Mouse (Mus musculus) testis, adult 2 months (tissue): ENCODE measurements around the gene Ncoa1. TPM values are rescaled to one million over a fixed set of nuclear protein-coding genes. Genes with fewer than 3 reads are reported as not detected.

Source experiments
- H3K27ac ChIP-seq: fragments of 200-500 bp; 2 replicates; pipeline ENCODE4 v1.5.1; 2012; ENCODE audit warnings: low read depth, low read length; ENCODE audit not compliant: control insufficient read depth, insufficient read depth
- H3K27me3 ChIP-seq: fragments of 200-500 bp; 2 replicates; pipeline ENCODE4 v1.6.1; 2012; ENCODE audit warnings: mild to moderate bottlenecking, low read length, moderate library complexity; ENCODE audit not compliant: control insufficient read depth, insufficient read depth
- H3K36me3 ChIP-seq: fragments of 200-500 bp; 2 replicates; pipeline ENCODE4 v1.6.1; 2012; ENCODE audit warnings: mild to moderate bottlenecking, low read length; ENCODE audit not compliant: control insufficient read depth, insufficient read depth
- H3K4me1 ChIP-seq: fragments of 200-500 bp; 2 replicates; pipeline ENCODE4 v1.6.1; 2012; ENCODE audit warnings: low read length; ENCODE audit not compliant: control insufficient read depth, insufficient read depth
- H3K4me3 ChIP-seq: fragments of 200-500 bp; 2 replicates; pipeline ENCODE4 v1.5.1; 2012; ENCODE audit warnings: low read depth, mild to moderate bottlenecking, low read length, moderate library complexity, mixed read lengths; ENCODE audit not compliant: control insufficient read depth
- CTCF ChIP-seq: fragments of 200-500 bp; IDR thresholded peaks from 2 replicates; pipeline ENCODE4 v1.5.1; 2012; ENCODE audit warnings: low read depth, mild to moderate bottlenecking, inconsistent platforms, low read length, moderate library complexity; ENCODE audit not compliant: control insufficient read depth, insufficient read depth, insufficient replicate concordance
- POLR2A ChIP-seq: fragments of 200-500 bp; IDR thresholded peaks from 2 replicates; pipeline ENCODE4 v1.6.1; 2012; ENCODE audit warnings: low read depth, mild to moderate bottlenecking, inconsistent platforms, low read length, moderate library complexity; ENCODE audit not compliant: control insufficient read depth
- polyA plus RNA-seq: library from polyadenylated mRNA; depleted of rRNA; stranded (reverse); fragments of >200 nt; gene quantifications from 2 replicates; pipeline ENCODE4 v1.2.3, GENCODE M21; 2012

Ncoa1 gene
- polyA plus RNA-seq, 1 experiment, result 15.3 TPM

DNA sequence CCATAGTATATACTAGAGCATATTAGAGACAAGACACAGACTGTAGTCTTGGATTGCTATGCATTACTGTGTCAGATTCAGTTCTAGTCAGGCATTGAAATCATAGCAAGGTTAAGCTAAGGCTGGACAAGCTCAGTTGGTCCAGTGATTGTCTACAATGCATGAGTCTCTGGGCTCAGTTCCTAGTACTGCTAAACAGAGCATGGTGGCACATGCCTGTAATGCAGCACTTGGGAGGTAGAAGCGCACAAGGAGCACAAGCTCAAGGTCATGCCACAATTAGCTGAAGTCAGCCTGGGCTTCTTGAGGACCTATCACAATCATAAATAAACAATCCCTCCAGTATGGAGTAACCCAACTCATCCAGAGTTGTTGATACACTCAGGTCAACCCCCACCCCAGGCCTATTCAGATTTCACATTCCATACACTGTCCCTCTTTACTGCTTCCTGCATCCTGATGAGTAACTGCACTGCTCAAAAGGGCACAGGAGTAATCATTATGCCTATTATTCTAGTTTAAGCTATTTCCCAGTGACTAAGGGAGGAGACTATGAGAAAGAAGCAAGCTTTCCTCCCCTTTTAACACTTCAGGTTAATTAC, 170.2 kb downstream of the Ncoa1 start:
- Histone ChIP-seq H3K4me3 (no peak overlapping the region), H3K4me1 (no peaks in the 10 kb centered on the region), H3K27ac (no peak overlapping the region), H3K36me3 (no peaks in the 10 kb centered on the region), H3K27me3 (no peaks in the 10 kb centered on the region)
- no peak for TF ChIP-seq POLR2A

DNA sequence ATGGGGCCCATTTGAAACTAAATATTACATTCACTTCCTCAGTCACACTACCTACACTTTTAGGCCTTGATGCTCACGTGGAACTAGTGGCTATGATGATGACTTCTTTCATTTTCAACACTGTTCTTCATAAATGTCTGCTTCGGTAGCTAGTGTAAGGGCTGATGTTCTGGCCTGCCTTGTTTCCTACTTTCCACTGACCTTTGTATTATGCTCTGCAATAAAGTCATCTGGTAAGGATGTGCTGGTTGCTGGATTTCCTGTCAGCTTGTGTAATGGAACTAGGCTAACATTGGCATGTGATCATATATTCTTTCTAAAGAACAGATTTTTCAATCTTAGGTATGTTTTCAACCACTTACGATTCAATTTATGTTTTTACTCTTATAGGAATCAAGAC, 177.7 kb downstream of the Ncoa1 start:
- no peak overlapping the region for H3K27ac ChIP-seq
- no peak for TF ChIP-seq CTCF
- no peak for TF ChIP-seq POLR2A
- no peak overlapping the region for H3K4me3 ChIP-seq
- H3K36me3 ChIP-seq, result no peaks in the 10 kb centered on the region; the same call in 1 of the 2 replicates
- H3K27me3 ChIP-seq, result no peaks in the 10 kb centered on the region
- no peaks in the 10 kb centered on the region for H3K4me1 ChIP-seq

DNA sequence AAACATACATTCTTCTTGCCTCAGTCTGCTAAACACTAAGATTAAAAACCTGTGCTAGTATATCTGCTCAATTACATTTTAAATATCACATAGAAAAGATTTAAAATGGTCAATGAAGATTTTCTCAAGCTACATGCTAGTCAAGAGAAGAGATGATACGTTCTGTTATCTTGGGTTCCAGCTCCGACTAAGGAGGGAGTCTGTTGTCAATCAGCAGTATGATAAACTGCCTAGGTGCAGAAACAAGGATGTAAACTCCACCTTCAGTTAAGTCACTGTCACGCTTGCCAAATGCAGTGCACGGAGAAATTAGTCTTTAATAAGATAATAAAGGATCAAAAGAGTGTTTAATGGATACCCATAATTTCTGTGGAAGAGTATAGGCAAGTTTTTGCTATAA, 178.4 kb downstream of the Ncoa1 start:
- no peak overlapping the region for H3K4me3 ChIP-seq
- H3K36me3 ChIP-seq, result no peaks in the 10 kb centered on the region; the same call in 1 of the 2 replicates
- H3K27ac ChIP-seq, result no peak overlapping the region
- H3K27me3 ChIP-seq, result no peaks in the 10 kb centered on the region
- no peaks in the 10 kb centered on the region for H3K4me1 ChIP-seq
- no peak for TF ChIP-seq POLR2A
- TF ChIP-seq CTCF, result no peak

DNA sequence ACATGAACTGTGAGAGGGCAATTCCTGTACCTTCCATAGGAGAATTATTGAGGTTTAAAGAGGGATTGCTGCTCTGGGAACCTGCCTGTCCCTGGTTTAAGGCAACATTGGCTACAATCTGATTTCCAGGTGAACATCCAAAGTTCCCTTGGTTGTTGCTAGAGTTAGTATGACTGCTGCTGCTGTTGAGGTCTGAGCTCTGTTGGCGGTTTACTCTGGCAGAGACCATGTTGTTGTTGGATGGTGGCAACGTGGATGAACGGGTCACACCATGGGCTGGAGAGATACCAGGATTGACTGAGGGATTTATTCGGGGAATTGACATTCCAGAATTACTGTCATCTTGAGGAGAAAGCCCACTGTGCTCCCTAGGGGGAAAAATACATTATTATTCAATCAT, 181.1 kb downstream of the Ncoa1 start:
- no peaks in the 10 kb centered on the region for H3K27me3 ChIP-seq
- no peak overlapping the region for H3K27ac ChIP-seq
- TF ChIP-seq CTCF, result no peak
- no peak for TF ChIP-seq POLR2A
- H3K36me3 ChIP-seq, result no peaks in the 10 kb centered on the region; the same call in 1 of the 2 replicates
- no peak overlapping the region for H3K4me3 ChIP-seq
- no peaks in the 10 kb centered on the region for H3K4me1 ChIP-seq

DNA sequence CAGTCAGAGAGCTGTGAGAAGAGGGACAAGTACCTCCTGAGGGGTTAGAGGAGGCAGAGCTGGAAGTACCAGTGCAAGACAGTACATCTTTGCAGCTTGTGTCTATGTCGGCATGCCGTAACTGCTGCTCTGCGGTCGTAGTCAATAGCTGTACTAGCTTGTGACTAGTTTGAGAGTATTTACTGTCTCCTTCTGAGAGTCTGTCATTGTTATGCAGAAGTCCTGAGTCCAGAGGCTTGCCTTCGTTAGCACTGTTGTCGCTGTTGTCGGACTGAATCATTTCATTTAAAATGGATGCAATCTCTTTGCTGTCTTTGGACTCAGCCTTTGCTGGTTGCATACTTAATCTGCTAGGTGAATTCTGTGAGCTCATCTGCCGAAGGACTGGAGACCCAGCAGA, 181.7 kb downstream of the Ncoa1 start:
- no peaks in the 10 kb centered on the region for H3K27me3 ChIP-seq
- no peaks in the 10 kb centered on the region for H3K4me1 ChIP-seq
- H3K27ac ChIP-seq, result no peak overlapping the region
- TF ChIP-seq CTCF, result no peak
- TF ChIP-seq POLR2A, result no peak
- H3K4me3 ChIP-seq, result no peak overlapping the region
- no peaks in the 10 kb centered on the region; the same call in 1 of the 2 replicates for H3K36me3 ChIP-seq

DNA sequence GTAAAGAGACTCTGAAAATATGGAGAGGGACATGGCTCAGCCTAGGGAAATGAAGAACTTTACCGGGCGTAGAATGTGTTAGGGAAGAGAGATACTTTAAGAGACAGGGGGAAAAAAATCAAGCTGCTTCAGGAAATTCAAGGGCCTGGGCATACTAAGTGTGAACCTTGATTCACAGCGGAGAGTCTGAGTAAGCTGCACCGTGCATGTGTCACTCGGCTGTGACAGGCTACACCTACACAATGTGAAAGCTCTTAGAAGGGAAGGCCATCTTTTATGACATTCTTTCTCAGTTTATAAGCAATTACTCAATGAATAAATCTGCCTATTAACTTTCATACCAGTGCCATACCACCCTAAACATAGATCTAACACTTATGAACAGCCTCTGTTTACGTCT, 183.2 kb downstream of the Ncoa1 start:
- no peaks in the 10 kb centered on the region for H3K4me1 ChIP-seq
- H3K36me3 ChIP-seq, result peaks cover 1% of the 10 kb centered on the region; the same call in 1 of the 2 replicates
- no peak overlapping the region for H3K4me3 ChIP-seq
- no peaks in the 10 kb centered on the region for H3K27me3 ChIP-seq
- no peak for TF ChIP-seq CTCF
- no peak for TF ChIP-seq POLR2A
- no peak overlapping the region for H3K27ac ChIP-seq

DNA sequence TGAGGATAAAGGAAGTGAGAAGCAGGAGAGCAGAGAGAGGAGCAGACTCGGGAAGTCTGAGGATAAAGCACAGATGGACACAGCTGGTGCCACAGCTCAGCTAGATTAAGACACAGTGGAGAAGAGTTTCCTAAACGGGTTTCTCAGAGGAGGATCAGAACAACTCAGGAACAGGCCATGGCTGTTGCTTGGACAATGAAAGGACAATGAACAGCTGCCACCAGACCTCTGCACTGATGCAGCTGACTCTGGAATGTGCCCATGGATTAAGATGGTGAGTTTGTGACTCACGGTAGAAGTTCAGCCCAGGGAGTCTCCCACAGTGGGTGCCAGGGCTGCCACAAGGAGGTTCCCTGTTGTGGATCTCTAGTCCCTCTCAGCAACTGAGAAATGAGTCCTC, 191.8 kb downstream of the Ncoa1 start:
- H3K27me3 ChIP-seq, result no peaks in the 10 kb centered on the region
- no peak for TF ChIP-seq POLR2A
- no peak for TF ChIP-seq CTCF

DNA sequence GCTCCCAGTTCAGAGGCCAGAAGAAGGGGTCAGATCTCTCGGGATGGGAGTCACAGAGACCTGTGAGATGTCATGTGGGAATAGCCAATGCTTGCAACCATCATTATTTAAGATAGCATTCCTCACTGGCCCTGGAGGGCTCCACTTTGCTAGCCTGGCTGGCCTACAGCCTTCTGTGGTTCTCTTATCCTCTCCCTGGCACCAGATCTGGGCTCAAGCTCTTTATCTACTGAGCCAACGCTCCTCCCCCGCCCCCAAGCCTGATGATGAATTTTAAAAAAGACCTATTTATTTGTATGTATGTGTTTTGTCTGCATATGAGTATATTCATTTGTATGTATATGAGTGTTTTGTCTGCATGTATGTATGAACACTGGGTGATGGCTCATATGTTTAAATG, 197.1 kb downstream of the Ncoa1 start:
- H3K36me3 ChIP-seq, result no peaks in the 10 kb centered on the region
- H3K4me1 ChIP-seq, result no peaks in the 10 kb centered on the region
- H3K27ac ChIP-seq, result no peak overlapping the region
- no peak overlapping the region for H3K4me3 ChIP-seq
- H3K27me3 ChIP-seq, result no peaks in the 10 kb centered on the region
- TF ChIP-seq CTCF (no peak), POLR2A (no peak)

More for the DNA sequence above, 191.8 kb downstream of the Ncoa1 start:
- Histone ChIP-seq H3K27ac (no peak overlapping the region), H3K4me1 (no peaks in the 10 kb centered on the region), H3K4me3 (no peak overlapping the region), H3K36me3 (0 out of 2 replicates have a peak, but pooled peaks cover 1% of the 10 kb centered on the region)
